Comparison of ENCODE assay signal across 10 mouse cellular contexts in genomic region chr8:66496998-66497577, GRCm38 (mm10). TPM values are rescaled to one million over a fixed set of nuclear protein-coding genes. Genes with fewer than 3 reads are reported as not detected.
DNase-seq lines count a peak whose midpoint lies in the region; ATAC-seq and TF ChIP-seq lines count a peak whose summit lies in the region.
"Had no signal": no experiment of that assay in that cellular context is flagged by ENCODE, and none has a peak within 500 bp of the region (broad histone marks: within the 10 kb centered on the region; RNA-seq: fewer than 3 reads in every experiment).

No protein-coding gene starts in this region.

- H3K36me3 ChIP-seq in intestine, embryonic 15.5 days = no peaks in the 10 kb centered on the region
- H3K36me3 ChIP-seq in intestine, embryonic 16.5 days (ENCODE audit: control insufficient read depth, insufficient read depth, low read length) = no peaks in the 10 kb centered on the region
- H3K36me3 ChIP-seq in midbrain, postnatal 0 days (ENCODE audit: insufficient read depth, low read length) = no peaks in the 10 kb centered on the region
- H3K36me3 ChIP-seq: limb, embryonic 12.5 days had no signal

- H3K4me1 ChIP-seq in intestine, embryonic 15.5 days (replicated peaks) = no peaks in the 10 kb centered on the region
- no peaks in the 10 kb centered on the region for H3K4me1 ChIP-seq in intestine, embryonic 16.5 days (ENCODE audit: control insufficient read depth, insufficient read depth, low read length)
- no peaks in the 10 kb centered on the region for H3K4me1 ChIP-seq in midbrain, postnatal 0 days (ENCODE audit: insufficient read depth, low read length)
- H3K4me1 ChIP-seq: limb, embryonic 12.5 days had no signal

- WGBS in intestine, embryonic 15.5 days = 35% methylated on average over 4 of the region's 4 CpGs
- WGBS in intestine, embryonic 16.5 days = 29% methylated on average over 4 of the region's 4 CpGs
- WGBS in midbrain, postnatal 0 days = 34% methylated on average over 4 of the region's 4 CpGs

- no peak overlapping the region for H3K27ac ChIP-seq in intestine, embryonic 15.5 days
- H3K27ac ChIP-seq in intestine, embryonic 16.5 days (ENCODE audit: low read length) = no peak overlapping the region
- H3K27ac ChIP-seq in midbrain, postnatal 0 days (ENCODE audit: low read depth, low read length) = no peak overlapping the region
- H3K27ac ChIP-seq: limb, embryonic 12.5 days had no signal

- ATAC-seq in intestine, embryonic 15.5 days = 0 out of 2 replicates have a peak, but pooled peaks have one; percentile 34
- no peak for ATAC-seq in intestine, embryonic 16.5 days
- peak; percentile 42; the same call in 1 of the 2 replicates for ATAC-seq in midbrain, postnatal 0 days (ENCODE audit: low FRiP score)

- H3K9me3 ChIP-seq in intestine, embryonic 15.5 days = no peaks in the 10 kb centered on the region
- no peaks in the 10 kb centered on the region for H3K9me3 ChIP-seq in intestine, embryonic 16.5 days (ENCODE audit: control insufficient read depth, low read length)
- no peaks in the 10 kb centered on the region for H3K9me3 ChIP-seq in midbrain, postnatal 0 days (ENCODE audit: low read length)
- H3K9me3 ChIP-seq: limb, embryonic 12.5 days had no signal

- no peak overlapping the region for H3K4me2 ChIP-seq in intestine, embryonic 15.5 days (replicated peaks)
- no peak overlapping the region for H3K4me2 ChIP-seq in intestine, embryonic 16.5 days (ENCODE audit: low read depth, low read length)
- no peak overlapping the region for H3K4me2 ChIP-seq in midbrain, postnatal 0 days (ENCODE audit: low read depth, low read length, poor library complexity, severe bottlenecking)
- H3K4me2 ChIP-seq: limb, embryonic 12.5 days had no signal

- peak; percentile 89 for TF ChIP-seq CTCF in midbrain, postnatal 0 days (IDR thresholded peaks at IDR 0.05)

- DNase-seq in ES-CJ7 (ENCODE audit: low read depth, low spot score) = peak; percentile 70
- peak; percentile 11 for DNase-seq in cerebellum, adult 8-10 months
- DNase-seq in heart, postnatal 4 days = peak; percentile 23
- DNase-seq in layer of hippocampus, postnatal 14 days (ENCODE audit: low spot score in 2 of 2) = peak; percentile 8 to 70
- DNase-seq in midbrain, postnatal 0 days (ENCODE audit: low spot score) = peak; percentile 81
- DNase-seq in ovary, adult 18-20 months (ENCODE audit: low spot score) = no peak

- no peak overlapping the region for H3K9ac ChIP-seq in intestine, embryonic 15.5 days
- H3K9ac ChIP-seq in intestine, embryonic 16.5 days (ENCODE audit: low read depth, low read length) = no peak overlapping the region
- H3K9ac ChIP-seq in midbrain, postnatal 0 days (replicated peaks; ENCODE audit: low read length, poor library complexity, severe bottlenecking) = no peak overlapping the region
- H3K9ac ChIP-seq: limb, embryonic 12.5 days had no signal

- H3K4me3 ChIP-seq in intestine, embryonic 15.5 days (replicated peaks) = no peak overlapping the region
- H3K4me3 ChIP-seq in intestine, embryonic 16.5 days (ENCODE audit: low read length) = no peak overlapping the region
- no peak overlapping the region for H3K4me3 ChIP-seq in midbrain, postnatal 0 days (ENCODE audit: low read depth, low read length)
- H3K4me3 ChIP-seq: limb, embryonic 12.5 days had no signal

- no peaks in the 10 kb centered on the region for H3K27me3 ChIP-seq in intestine, embryonic 15.5 days (replicated peaks)
- H3K27me3 ChIP-seq in intestine, embryonic 16.5 days (replicated peaks; ENCODE audit: control insufficient read depth, insufficient read depth, low read length) = no peaks in the 10 kb centered on the region
- H3K27me3 ChIP-seq in midbrain, postnatal 0 days (ENCODE audit: insufficient read depth, low read length) = 0 out of 2 replicates have a peak, but pooled peaks cover 3% of the 10 kb centered on the region

RNA-seq across cellular contexts. Expression of gene Tma16, which starts 10.8 kb away (rescaled TPM):
- polyA plus RNA-seq in intestine, embryonic 15.5 days (2015; fragmentation: Nextera tagmentation; extraction: Ambion mirVana) = 13.1 and 13.3 TPM in 2 replicates
- polyA plus RNA-seq in intestine, embryonic 16.5 days (2015; fragmentation: Nextera tagmentation; extraction: Ambion mirVana) = 9.5 and 11.3 TPM in 2 replicates
- total RNA-seq in heart, postnatal 4 days (2021) = 1 to 10 TPM; 6.0 to 7.0 TPM
- total RNA-seq in layer of hippocampus, postnatal 14 days (2021) = 10 to 100 TPM in 1 of 2 experiments, 1 to 10 TPM in 1; 8.0 to 10.6 TPM
- total RNA-seq in midbrain, postnatal 0 days (2014; rRNA removed) = 13.3 and 14.8 TPM in 2 replicates
- polyA plus RNA-seq in midbrain, postnatal 0 days (2015; fragmentation: Nextera tagmentation; extraction: Ambion mirVana) = 10.9 and 12.5 TPM in 2 replicates

RNA-seq across cellular contexts. Expression of gene Tktl2, which starts 14.5 kb away (rescaled TPM):
- polyA plus RNA-seq in intestine, embryonic 15.5 days (2015; fragmentation: Nextera tagmentation; extraction: Ambion mirVana) = not detected in 2 replicates
- not detected in 2 replicates for polyA plus RNA-seq in intestine, embryonic 16.5 days (2015; fragmentation: Nextera tagmentation; extraction: Ambion mirVana)
- total RNA-seq in heart, postnatal 4 days (2021) = under 1 TPM in 1 of 2 experiments, not detected in 1; 0.14 TPM
- total RNA-seq in layer of hippocampus, postnatal 14 days (2021) = under 1 TPM; 0.25 to 0.38 TPM
- total RNA-seq in midbrain, postnatal 0 days (2014; rRNA removed) = under 0.01 and 0.28 TPM in 2 replicates
- polyA plus RNA-seq in midbrain, postnatal 0 days (2015; fragmentation: Nextera tagmentation; extraction: Ambion mirVana) = 0.05 and 0.10 TPM in 2 replicates
- polyA plus RNA-seq: limb, embryonic 12.5 days; stomach, embryonic 16.5 days had no signal
